17 mouse cellular contexts compared by ENCODE assay signal in the genomic region with DNA sequence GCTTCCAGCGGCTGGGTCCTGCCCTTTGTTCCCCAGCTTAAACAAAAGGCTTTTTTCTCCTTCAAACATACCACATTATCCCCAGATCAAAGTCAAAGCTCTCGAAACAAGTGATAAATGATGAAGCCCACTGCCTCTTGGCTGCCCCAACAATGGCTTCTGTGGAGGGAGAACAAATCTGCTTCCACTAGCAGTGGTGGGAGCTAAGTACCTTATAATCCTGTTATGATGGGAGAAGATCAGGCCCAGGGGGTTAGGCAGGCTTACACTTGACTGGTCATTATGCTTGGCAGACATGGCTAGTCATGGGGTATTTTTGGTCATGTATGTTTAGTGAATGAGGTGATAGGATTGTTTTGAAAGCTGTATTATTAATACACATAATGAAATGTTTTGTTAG. TPM values are rescaled to one million over a fixed set of nuclear protein-coding genes. Genes with fewer than 3 reads are reported as not detected.
"Had no signal": no experiment of that assay in that cellular context is flagged by ENCODE, and none has a peak within 500 bp of the region (broad histone marks: within the 10 kb centered on the region; RNA-seq: fewer than 3 reads in every experiment).

No protein-coding gene starts in this region.

- DNase-seq: kidney, adult 2 months; kidney, postnatal 36 days; layer of hippocampus, adult 9-11 months; layer of hippocampus, postnatal 36 days; lung, adult 18-20 months; lung, postnatal 10 days; right cerebral cortex, postnatal 4 days; spleen, adult 18-20 months; thymus, adult 2 months; thymus, postnatal 25 days had no signal

- H3K4me1 ChIP-seq: neural tube, embryonic 15.5 days had no signal

- H3K36me3 ChIP-seq: limb, embryonic 13.5 days; neural tube, embryonic 15.5 days had no signal

- H3K9ac ChIP-seq: limb, embryonic 13.5 days; liver, embryonic 14.5 days; neural tube, embryonic 15.5 days had no signal

- H3K27ac ChIP-seq: limb, embryonic 13.5 days; liver, embryonic 14.5 days; neural tube, embryonic 15.5 days had no signal

- H3K9me3 ChIP-seq: limb, embryonic 13.5 days; neural tube, embryonic 15.5 days had no signal

- H3K27me3 ChIP-seq: limb, embryonic 13.5 days; neural tube, embryonic 15.5 days had no signal

- H3K4me2 ChIP-seq: limb, embryonic 13.5 days; neural tube, embryonic 15.5 days had no signal

- H3K4me3 ChIP-seq: limb, embryonic 13.5 days; myocyte; neural tube, embryonic 15.5 days had no signal

- ATAC-seq: intestine, embryonic 16.5 days had no signal

RNA-seq across cellular contexts. Expression of gene Kcna5, which starts 57.7 kb away (rescaled TPM):
- total RNA-seq: megakaryocyte-erythroid progenitor cell, adult 5-6 weeks had no signal
- polyA plus RNA-seq: liver, adult 2 months; myocyte had no signal
